Mouse (Mus musculus) heart, embryonic 15.5 days (tissue): ENCODE data around the gene Hnrnpa3. TPM values are rescaled to one million over a fixed set of nuclear protein-coding genes. Genes with fewer than 3 reads are reported as not detected.

ENCODE experiments used
- ATAC-seq: fragments of 200-750 bp; cut with Nextera tagmentation; replicated peaks from 2 replicates; pipeline ENCODE4 v1.8.0; 2017; ENCODE audit warnings: low read depth, moderate TSS enrichment; ENCODE audit not compliant: insufficient number of reproducible peaks, insufficient read depth, low FRiP score
- H3K27ac ChIP-seq: fragments of 300-500 bp; sonication (generic); 2 replicates; pipeline ENCODE4 v1.5.1; 2015; ENCODE audit warnings: mild to moderate bottlenecking, inconsistent platforms
- H3K27me3 ChIP-seq: fragments of 300-500 bp; sonication (generic); 2 replicates; pipeline ENCODE4 v1.6.1; 2015; ENCODE audit warnings: inconsistent platforms
- H3K36me3 ChIP-seq: fragments of 300-500 bp; sonication (generic); 2 replicates; pipeline ENCODE4 v1.6.1; 2015; ENCODE audit warnings: mild to moderate bottlenecking, inconsistent platforms
- H3K4me1 ChIP-seq: fragments of 300-500 bp; sonication (generic); replicated peaks from 2 replicates; pipeline ENCODE4 v1.6.1; 2015; ENCODE audit warnings: inconsistent platforms
- H3K4me2 ChIP-seq: fragments of 300-500 bp; sonication (generic); 2 replicates; pipeline ENCODE4 v1.6.1; 2015; ENCODE audit warnings: inconsistent platforms, mild to moderate bottlenecking, moderate library complexity
- H3K4me3 ChIP-seq: fragments of 300-500 bp; sonication (generic); 2 replicates; pipeline ENCODE4 v1.5.1; 2015; ENCODE audit warnings: mild to moderate bottlenecking, inconsistent platforms
- H3K9ac ChIP-seq: fragments of 300-500 bp; sonication (generic); 2 replicates; pipeline ENCODE4 v1.6.1; 2015; ENCODE audit warnings: mild to moderate bottlenecking, inconsistent platforms
- H3K9me3 ChIP-seq: fragments of 300-500 bp; sonication (generic); replicated peaks from 2 replicates; pipeline ENCODE4 v1.6.1; 2016; ENCODE audit warnings: inconsistent platforms
- WGBS: fragments of 180-500 bp; shearing (Covaris S2); methylation state at CpG from one replicate; pipeline ENCODE4 v1.1.7; 2015; ENCODE audit warnings: mixed read lengths; 5-methylcytosine and 5-hydroxymethylcytosine counted together
- microRNA-seq: library from miRNA; unstranded; fragments of <30 nt; microRNA quantifications from one replicate; pipeline ENCODE4, GENCODE M21; 2016
- polyA plus RNA-seq: library from polyadenylated mRNA; unstranded; fragments of >200 nt; fragmentation: Nextera tagmentation; extraction: Ambion mirVana; gene quantifications from 2 replicates; pipeline ENCODE4 v1.2.1, GENCODE M21; 2015

Hnrnpa3 gene
- polyA plus RNA-seq, 1 experiment from 2014 or later = 170 TPM

- peak overlapping the region; percentile 92 for H3K4me3 ChIP-seq
- H3K9ac ChIP-seq = peak overlapping the region; percentile 93
- peak overlapping the region; percentile 99 for H3K27ac ChIP-seq
- peak overlapping the region; percentile 89 for H3K4me2 ChIP-seq
- peaks cover 4% of the 10 kb centered on the region; the same call in 1 of the 2 replicates for H3K36me3 ChIP-seq
- no peaks in the 10 kb centered on the region for H3K27me3 ChIP-seq
- WGBS = 11% methylated on average over 19 of the region's 19 CpGs
- H3K4me1 ChIP-seq = peaks cover 40% of the 10 kb centered on the region
- ATAC-seq = no peak; the same call in 1 of the 2 replicates
- H3K9me3 ChIP-seq = no peaks in the 10 kb centered on the region; the same call in 1 of the 2 replicates
Measured at GRCm38 (mm10) chr2:75705162-75705752, 46.2 kb downstream of the Hnrnpa3 start.

- Histone ChIP-seq H3K9ac (no peak overlapping the region), H3K27me3 (no peaks in the 10 kb centered on the region), H3K4me2 (no peak overlapping the region), H3K4me3 (no peak overlapping the region), H3K36me3 (peaks cover 4% of the 10 kb centered on the region; the same call in 1 of the 2 replicates), H3K9me3 (no peaks in the 10 kb centered on the region; the same call in 1 of the 2 replicates), H3K27ac (peak overlapping the region; percentile 99; the same call in 1 of the 2 replicates), H3K4me1 (peaks cover 29% of the 10 kb centered on the region)
- WGBS = 52% methylated on average over 5 of the region's 5 CpGs
- no peak for ATAC-seq
Measured at GRCm38 (mm10) chr2:75706435-75706834, 47.4 kb downstream of the Hnrnpa3 start.

- 43% methylated on average over 1 of the region's 1 CpGs for WGBS
- ATAC-seq = no peak
- no peaks in the 10 kb centered on the region; the same call in 1 of the 2 replicates for H3K9me3 ChIP-seq
- H3K9ac ChIP-seq = no peak overlapping the region
- no peaks in the 10 kb centered on the region for H3K27me3 ChIP-seq
- no peak overlapping the region for H3K4me3 ChIP-seq
- H3K4me1 ChIP-seq = peaks cover 20% of the 10 kb centered on the region
- H3K27ac ChIP-seq = no peak overlapping the region
- no peak overlapping the region for H3K4me2 ChIP-seq
- peaks cover 4% of the 10 kb centered on the region; the same call in 1 of the 2 replicates for H3K36me3 ChIP-seq
Measured at GRCm38 (mm10) chr2:75707420-75707819, 48.4 kb downstream of the Hnrnpa3 start.

GRCm38 (mm10) chr2:75713083-75713482 lies 54.0 kb downstream of the Hnrnpa3 start:
- H3K27ac ChIP-seq = no peak overlapping the region
- H3K9me3 ChIP-seq = no peaks in the 10 kb centered on the region; the same call in 1 of the 2 replicates
- 88% methylated on average over 3 of the region's 3 CpGs for WGBS
- peaks cover 4% of the 10 kb centered on the region; the same call in 1 of the 2 replicates for H3K36me3 ChIP-seq
- H3K4me1 ChIP-seq = no peaks in the 10 kb centered on the region
- H3K4me3 ChIP-seq = no peak overlapping the region
- no peak overlapping the region for H3K9ac ChIP-seq
- H3K27me3 ChIP-seq = no peaks in the 10 kb centered on the region
- H3K4me2 ChIP-seq = no peak overlapping the region
- ATAC-seq = no peak

GRCm38 (mm10) chr2:75714766-75715165 lies 55.7 kb downstream of the Hnrnpa3 start:
- no peaks in the 10 kb centered on the region for H3K27me3 ChIP-seq
- 69% methylated on average over 4 of the region's 4 CpGs for WGBS
- no peaks in the 10 kb centered on the region for H3K4me1 ChIP-seq
- no peak for ATAC-seq
- no peak overlapping the region for H3K4me2 ChIP-seq
- H3K27ac ChIP-seq = no peak overlapping the region
- no peak overlapping the region for H3K4me3 ChIP-seq
- no peaks in the 10 kb centered on the region for H3K36me3 ChIP-seq
- no peaks in the 10 kb centered on the region; the same call in 1 of the 2 replicates for H3K9me3 ChIP-seq
- no peak overlapping the region for H3K9ac ChIP-seq

GRCm38 (mm10) chr2:75716046-75717016 lies 57.3 kb downstream of the Hnrnpa3 start:
- no peak for ATAC-seq
- H3K36me3 ChIP-seq = no peaks in the 10 kb centered on the region
- no peak overlapping the region for H3K4me3 ChIP-seq
- H3K4me1 ChIP-seq = no peaks in the 10 kb centered on the region
- 67% methylated on average over 12 of the region's 12 CpGs for WGBS
- H3K27me3 ChIP-seq = no peaks in the 10 kb centered on the region
- H3K9me3 ChIP-seq = no peaks in the 10 kb centered on the region
- no peak overlapping the region for H3K4me2 ChIP-seq
- H3K27ac ChIP-seq = no peak overlapping the region
- H3K9ac ChIP-seq = no peak overlapping the region

Small RNAs within 50 kb of the gene (microRNA-seq; reads per million reads assigned to microRNA genes)
- gene Gm24574 = not detected

Other genes starting within 250 kb of the Hnrnpa3 start
- 49.4 and 52.0 TPM in 2 replicates for gene Nfe2l2, start 45.4 kb downstream of the Hnrnpa3 start, polyA plus RNA-seq
- 23.7 and 26.6 TPM in 2 replicates for gene Agps, start 172.9 kb downstream of the Hnrnpa3 start, polyA plus RNA-seq